Mouse (Mus musculus) C2C12 (cell line): ENCODE results near the gene Fto. TPM values are rescaled to one million over a fixed set of nuclear protein-coding genes. Genes with fewer than 3 reads are reported as not detected.

ENCODE experiments used
- H3K27me3 ChIP-seq: one replicate; pipeline ENCODE4 v1.6.1; 2011; ENCODE audit not compliant: control insufficient read depth, insufficient read depth, insufficient read length
- H3K36me3 ChIP-seq: one replicate; pipeline ENCODE4 v1.6.1; 2011; ENCODE audit not compliant: control insufficient read depth, insufficient read depth
- H3K4me3 ChIP-seq: one replicate; pipeline ENCODE4 v1.5.1; 2011; ENCODE audit warnings: mild to moderate bottlenecking, control low read depth; ENCODE audit not compliant: poor library complexity, insufficient read depth, severe bottlenecking
- H3K79me2 ChIP-seq: one replicate; pipeline ENCODE4 v1.6.1; 2011; ENCODE audit not compliant: control insufficient read depth, insufficient read depth
- H3K79me3 ChIP-seq: one replicate; pipeline ENCODE4 v1.6.1; 2011; ENCODE audit warnings: low read depth, control low read depth
- H3ac ChIP-seq: one replicate; pipeline ENCODE3; 2011; ENCODE audit warnings: low read depth; ENCODE audit not compliant: control insufficient read depth, insufficient read length
- CEBPB ChIP-seq: IDR thresholded peaks from one replicate; pipeline ENCODE4 v1.6.1; 2011; ENCODE audit warnings: low read depth, mild to moderate bottlenecking, control low read depth, moderate library complexity
- CTCF ChIP-seq: IDR thresholded peaks from one replicate; pipeline ENCODE4 v1.5.1; 2011; ENCODE audit not compliant: control insufficient read depth, insufficient read depth, insufficient read length
- FOSL1 ChIP-seq: IDR thresholded peaks from one replicate; pipeline ENCODE4 v1.8.0; 2011; ENCODE audit warnings: mild to moderate bottlenecking, low read length; ENCODE audit not compliant: poor library complexity, insufficient read depth, severe bottlenecking
- MAX ChIP-seq: IDR thresholded peaks from one replicate; pipeline ENCODE4 v1.6.1; 2011; ENCODE audit warnings: mild to moderate bottlenecking, control low read depth
- MYOD1 ChIP-seq: IDR thresholded peaks from one replicate; pipeline ENCODE4 v1.6.1; 2011; ENCODE audit warnings: low read depth; ENCODE audit not compliant: control insufficient read depth, insufficient read length
- MYOG ChIP-seq: IDR thresholded peaks from one replicate; pipeline ENCODE4 v1.6.1; 2011; ENCODE audit not compliant: control insufficient read depth, insufficient read length; ENCODE audit errors: extremely low read depth
- USF1 ChIP-seq: IDR thresholded peaks from one replicate; pipeline ENCODE4 v1.6.1; 2011; ENCODE audit warnings: low read depth, mild to moderate bottlenecking, control low read depth, moderate library complexity
- polyA plus RNA-seq: library from polyadenylated mRNA; unstranded; fragments of >200 nt; fragmentation: generic; extraction: Trizol; gene quantifications from one replicate; pipeline ENCODE4 v1.2.1, GENCODE M21; 2012; ENCODE audit warnings: missing spikeins

Gene Fto
- polyA plus RNA-seq, 1 experiment: 39.1 TPM

GRCm38 (mm10) chr8:91454926-91455325 is 141.6 kb downstream of the Fto start:
- H3ac ChIP-seq: no peak overlapping the region

DNA sequence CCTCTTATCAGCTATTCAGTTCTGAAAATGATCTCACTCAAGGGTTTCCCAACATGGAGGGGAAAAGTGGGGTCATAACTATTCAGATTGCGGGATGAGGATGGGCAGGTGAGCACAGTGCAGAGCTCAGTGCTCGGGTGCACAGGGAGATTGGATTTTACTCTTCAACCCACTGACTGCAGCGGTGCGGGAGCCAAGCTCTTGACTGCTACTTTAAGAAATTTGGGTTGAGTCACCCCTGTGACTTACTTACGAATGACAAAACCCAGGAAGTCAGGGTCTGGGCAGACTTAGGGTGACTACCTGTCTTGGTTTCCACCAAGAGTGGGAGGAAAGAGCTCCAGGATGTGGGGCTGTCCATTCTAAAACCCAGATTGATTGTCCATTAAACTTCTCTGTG is 142.3 kb downstream of the Fto start:
- TF ChIP-seq MAX (no peak), CEBPB (no peak), FOSL1 (no peak), MYOD1 (no peak), USF1 (no peak), CTCF (no peak), MYOG (no peak)
- H3K36me3 ChIP-seq: no peaks in the 10 kb centered on the region
- no peak overlapping the region for H3ac ChIP-seq
- H3K79me3 ChIP-seq: no peaks in the 10 kb centered on the region
- H3K4me3 ChIP-seq: no peak overlapping the region
- H3K27me3 ChIP-seq: no peaks in the 10 kb centered on the region
- H3K79me2 ChIP-seq: peaks cover 6% of the 10 kb centered on the region

More at GRCm38 (mm10) chr8:91454926-91455325, 141.6 kb downstream of the Fto start:
- TF ChIP-seq USF1: no peak
- TF ChIP-seq CEBPB: no peak
- no peak for TF ChIP-seq MYOG
- no peak for TF ChIP-seq FOSL1
- TF ChIP-seq MAX: no peak
- no peak for TF ChIP-seq MYOD1
- TF ChIP-seq CTCF: no peak
- no peaks in the 10 kb centered on the region for H3K36me3 ChIP-seq
- no peak overlapping the region for H3K4me3 ChIP-seq
- H3K27me3 ChIP-seq: no peaks in the 10 kb centered on the region
- H3K79me3 ChIP-seq: no peaks in the 10 kb centered on the region
- H3K79me2 ChIP-seq: peaks cover 6% of the 10 kb centered on the region

GRCm38 (mm10) chr8:91458016-91458415 is 144.7 kb downstream of the Fto start:
- Histone ChIP-seq H3K27me3 (no peaks in the 10 kb centered on the region), H3ac (no peak overlapping the region), H3K36me3 (no peaks in the 10 kb centered on the region), H3K4me3 (no peak overlapping the region), H3K79me3 (no peaks in the 10 kb centered on the region), H3K79me2 (peaks cover 6% of the 10 kb centered on the region)
- TF ChIP-seq MYOD1: no peak
- TF ChIP-seq FOSL1: no peak
- TF ChIP-seq CTCF: no peak
- TF ChIP-seq CEBPB: no peak
- no peak for TF ChIP-seq MAX
- no peak for TF ChIP-seq MYOG
- TF ChIP-seq USF1: no peak

- TF ChIP-seq FOSL1 (no peak), CEBPB (no peak), USF1 (no peak), MAX (no peak)
- no peaks in the 10 kb centered on the region for H3K36me3 ChIP-seq
- H3K4me3 ChIP-seq: no peak overlapping the region
- no peaks in the 10 kb centered on the region for H3K79me3 ChIP-seq
- H3ac ChIP-seq: no peak overlapping the region
- H3K79me2 ChIP-seq: peaks cover 6% of the 10 kb centered on the region
- H3K27me3 ChIP-seq: no peaks in the 10 kb centered on the region
Measured at GRCm38 (mm10) chr8:91460965-91461364, 147.6 kb downstream of the Fto start.

DNA sequence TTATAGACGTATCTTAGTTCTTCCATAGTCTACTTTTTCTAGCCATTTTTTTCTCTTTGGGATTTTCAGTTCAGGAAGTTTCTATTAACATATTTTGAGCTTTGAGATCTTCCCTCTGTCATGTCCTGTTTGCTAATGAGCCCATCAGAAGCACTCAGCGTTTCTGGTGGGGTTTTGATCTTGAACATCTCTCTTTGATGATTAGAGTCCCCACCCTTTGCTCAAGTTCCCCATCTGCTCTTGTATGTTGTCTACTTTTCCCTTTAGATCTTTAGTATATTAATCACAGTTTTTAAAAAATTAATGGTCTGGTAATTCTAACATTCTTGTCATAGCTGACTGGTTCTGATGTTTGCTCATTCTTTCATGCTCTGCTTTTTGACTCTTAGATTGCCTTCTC is 150.4 kb downstream of the Fto start:
- TF ChIP-seq MYOD1: no peak
- TF ChIP-seq FOSL1: no peak
- TF ChIP-seq USF1: no peak
- no peak for TF ChIP-seq MAX
- no peak for TF ChIP-seq CTCF
- no peak for TF ChIP-seq CEBPB
- no peak for TF ChIP-seq MYOG
- H3K79me3 ChIP-seq: no peaks in the 10 kb centered on the region
- no peaks in the 10 kb centered on the region for H3K36me3 ChIP-seq
- no peaks in the 10 kb centered on the region for H3K79me2 ChIP-seq
- H3K4me3 ChIP-seq: no peak overlapping the region
- no peaks in the 10 kb centered on the region for H3K27me3 ChIP-seq
- H3ac ChIP-seq: no peak overlapping the region

GRCm38 (mm10) chr8:91467463-91467862 is 154.1 kb downstream of the Fto start:
- TF ChIP-seq CEBPB: no peak
- no peak for TF ChIP-seq USF1
- TF ChIP-seq MYOD1: no peak
- no peak for TF ChIP-seq FOSL1
- no peak for TF ChIP-seq MAX
- no peak for TF ChIP-seq MYOG
- no peak for TF ChIP-seq CTCF
- H3K79me2 ChIP-seq: no peaks in the 10 kb centered on the region
- H3K27me3 ChIP-seq: no peaks in the 10 kb centered on the region

More at GRCm38 (mm10) chr8:91467463-91467862, 154.1 kb downstream of the Fto start:
- no peak overlapping the region for H3K4me3 ChIP-seq
- H3ac ChIP-seq: no peak overlapping the region
- no peaks in the 10 kb centered on the region for H3K79me3 ChIP-seq
- H3K36me3 ChIP-seq: no peaks in the 10 kb centered on the region
